Mouse (Mus musculus): ENCODE results near the gene Hist1h3f. TPM values are rescaled to one million over a fixed set of nuclear protein-coding genes. Genes with fewer than 3 reads are reported as not detected.
"Not testable (repeated sequence)": the region's sequence is repeated elsewhere in the genome, so short reads cannot be mapped to it uniquely, and the experiment has no call there.

The Hist1h3f gene
- total and polyA plus RNA-seq, 3 experiments: 1.2 to 541 TPM; not detected in 1

- H3K4me3 ChIP-seq (ENCODE audit: control insufficient read depth in 1 of 2, insufficient read depth in 1 of 2, low read depth in 2 of 2, low read length in 2 of 2): peak overlapping the region; percentile 35 to 67
- H3K4me1 ChIP-seq (ENCODE audit: control insufficient read depth in 1 of 2, insufficient read depth in 2 of 2, low read length in 2 of 2): peaks cover 0 to 4% of the 10 kb centered on the region in 2 experiments; a peak in 2 of 4 replicates
- no peaks in the 10 kb centered on the region for H3K27me3 ChIP-seq (ENCODE audit: control insufficient read depth in 1 of 2, insufficient read depth in 2 of 2, low read length in 2 of 2)
- peak overlapping the region; percentile 95 for H3K9ac ChIP-seq (ENCODE audit: control insufficient read depth, low read depth, low read length, poor library complexity, severe bottlenecking)
- peak overlapping the region; percentile 95 for H3K27ac ChIP-seq (ENCODE audit: control insufficient read depth, low read depth, low read length)
- peak; percentile 91 for DNase-seq (ENCODE audit: low read depth, low spot score)
- H3K79me2 ChIP-seq (ENCODE audit: control insufficient read depth, insufficient read depth, low read length, poor library complexity): peaks cover 4% of the 10 kb centered on the region; the same call in 1 of the 2 replicates
- TF ChIP-seq GABPA (IDR thresholded peaks at IDR 0.05; ENCODE audit: low read depth, low read length): no peak
- TF ChIP-seq SMC3 (IDR thresholded peaks at IDR 0.05; ENCODE audit: low read depth, low read length): no peak
- TF ChIP-seq GATA1 (IDR thresholded peaks at IDR 0.05; ENCODE audit: low read depth, low read length): no peak
- TF ChIP-seq CHD2 (IDR thresholded peaks at IDR 0.05; ENCODE audit: low read length): no peak
- no peak for TF ChIP-seq JUND (IDR thresholded peaks at IDR 0.05; ENCODE audit: low read depth, low read length)
- no peak for TF ChIP-seq SIN3A (IDR thresholded peaks at IDR 0.05; ENCODE audit: low read length)
- no peak for TF ChIP-seq ELF1 (IDR thresholded peaks at IDR 0.05; ENCODE audit: low read depth, low read length)
- TF ChIP-seq MXI1 (IDR thresholded peaks at IDR 0.05; ENCODE audit: low read depth, low read length): no peak
- TF ChIP-seq HCFC1 (IDR thresholded peaks at IDR 0.05; ENCODE audit: low read depth, low read length): no peak
- peak; percentile 86; the same call in 1 of the 2 replicates for TF ChIP-seq POLR2AphosphoS5 (IDR thresholded peaks at IDR 0.05; ENCODE audit: borderline replicate concordance, low read depth, low read length)
- TF ChIP-seq POLR2A (IDR thresholded peaks at IDR 0.05; ENCODE audit: control insufficient read depth in 1 of 2, insufficient read depth in 1 of 2, low read depth in 1 of 2, low read length in 2 of 2, poor library complexity in 1 of 2): peak; percentile 43 to 51; a peak in 3 of 4 replicates
- no peak for TF ChIP-seq NELFE (IDR thresholded peaks at IDR 0.05; ENCODE audit: low read depth, low read length)
- TF ChIP-seq ZC3H11A (IDR thresholded peaks at IDR 0.05; ENCODE audit: low read depth, low read length): no peak
- no peak for TF ChIP-seq E2F4 (IDR thresholded peaks at IDR 0.05; ENCODE audit: borderline replicate concordance, low read depth, low read length)
- no peak for TF ChIP-seq ZKSCAN1 (IDR thresholded peaks at IDR 0.05; ENCODE audit: low read depth, low read length)
- no peak for TF ChIP-seq MEF2A (IDR thresholded peaks at IDR 0.05; ENCODE audit: extremely low read depth, insufficient replicate concordance, low read depth, low read length, poor library complexity, severe bottlenecking)
- TF ChIP-seq POLR2AphosphoS2 (IDR thresholded peaks at IDR 0.05; ENCODE audit: low read length): no peak
- no peaks in the 10 kb centered on the region for H3K9me3 ChIP-seq (replicated peaks; ENCODE audit: insufficient read depth, low read length)
- H3K36me3 ChIP-seq (ENCODE audit: control insufficient read depth in 1 of 2, insufficient read depth in 2 of 2, low read length in 2 of 2): peaks cover 0 to 26% of the 10 kb centered on the region in 2 experiments; a peak in 2 of 4 replicates
Observed at GRCm38 (mm10) chr13:23534368-23535131, 9.3 kb upstream of the Hist1h3f start.

DNA sequence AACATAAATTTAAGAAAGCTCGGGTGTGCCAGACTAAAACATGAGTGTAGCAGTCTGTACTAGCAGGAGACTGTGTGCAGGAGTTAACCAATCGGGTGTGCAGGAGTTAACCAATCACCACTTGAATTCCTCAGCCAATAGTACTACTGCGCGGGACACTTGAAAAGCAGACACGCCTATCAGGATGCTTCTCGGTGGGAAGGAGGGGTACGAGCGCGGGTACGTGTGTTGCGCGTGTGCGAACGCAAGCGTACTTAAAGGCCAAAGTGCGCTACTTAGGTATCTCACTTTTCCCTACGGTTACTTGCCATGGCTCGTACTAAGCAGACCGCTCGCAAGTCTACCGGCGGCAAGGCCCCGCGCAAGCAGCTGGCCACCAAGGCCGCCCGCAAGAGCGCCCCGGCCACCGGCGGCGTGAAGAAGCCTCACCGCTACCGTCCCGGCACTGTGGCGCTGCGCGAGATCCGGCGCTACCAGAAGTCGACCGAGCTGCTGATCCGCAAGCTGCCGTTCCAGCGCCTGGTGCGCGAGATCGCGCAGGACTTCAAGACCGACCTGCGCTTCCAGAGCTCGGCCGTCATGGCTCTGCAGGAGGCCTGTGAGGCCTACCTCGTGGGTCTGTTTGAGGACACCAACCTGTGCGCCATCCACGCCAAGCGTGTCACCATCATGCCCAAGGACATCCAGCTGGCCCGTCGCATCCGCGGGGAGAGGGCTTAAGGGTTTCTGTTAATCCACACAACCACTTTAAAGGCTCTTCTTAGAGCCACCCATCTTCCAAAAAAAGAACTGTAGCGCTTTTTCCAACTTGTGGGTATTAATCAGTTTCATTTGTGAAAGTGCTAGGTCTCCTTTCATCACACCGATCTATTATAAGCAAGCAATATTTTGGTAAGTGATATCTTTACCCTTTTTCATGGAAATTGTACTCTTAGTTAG is 8.4 kb upstream of the Hist1h3f start, which contains the start of gene Hist1h3g:
Gene Hist1h3g (plus strand): TSS at position 286 of the 939 bp plus-strand sequence.
- Histone ChIP-seq H3K36me3 (ENCODE audit: control insufficient read depth in 1 of 2, insufficient read depth in 2 of 2, low read length in 2 of 2) (peaks cover 0 to 28% of the 10 kb centered on the region in 2 experiments; a peak in 2 of 4 replicates), H3K9ac (ENCODE audit: control insufficient read depth, low read depth, low read length, poor library complexity, severe bottlenecking) (peak within 1 kb of the TSS; percentile 95), H3K4me3 (ENCODE audit: control insufficient read depth in 1 of 2, insufficient read depth in 1 of 2, low read depth in 2 of 2, low read length in 2 of 2) (peak within 1 kb of the TSS; percentile 35 to 67), H3K27ac (ENCODE audit: control insufficient read depth, low read depth, low read length) (peak within 1 kb of the TSS; percentile 95)
- H3K4me1 ChIP-seq (ENCODE audit: control insufficient read depth in 1 of 2, insufficient read depth in 2 of 2, low read length in 2 of 2); H3K79me2 ChIP-seq (ENCODE audit: control insufficient read depth, insufficient read depth, low read length, poor library complexity); H3K9me3 ChIP-seq (replicated peaks; ENCODE audit: insufficient read depth, low read length); H3K27me3 ChIP-seq (ENCODE audit: control insufficient read depth in 1 of 2, insufficient read depth in 2 of 2, low read length in 2 of 2): not testable (repeated sequence)
- DNase-seq (ENCODE audit: low read depth, low spot score): peak; percentile 99
- peak; percentile 99 for TF ChIP-seq TBP (IDR thresholded peaks at IDR 0.05; ENCODE audit: low read depth, low read length)
- peak; percentile 94 for TF ChIP-seq POLR2AphosphoS5 (IDR thresholded peaks at IDR 0.05; ENCODE audit: borderline replicate concordance, low read depth, low read length)
- peak; percentile 98 for TF ChIP-seq POLR2A (IDR thresholded peaks at IDR 0.05; ENCODE audit: control insufficient read depth in 1 of 2, insufficient read depth in 1 of 2, low read depth in 1 of 2, low read length in 2 of 2, poor library complexity in 1 of 2)
- TF ChIP-seq UBTF (IDR thresholded peaks at IDR 0.05; ENCODE audit: borderline replicate concordance, insufficient read depth, low read depth, low read length): peak; percentile 88; the same call in 1 of the 2 replicates

Data from MEL (cell line).